Mouse (Mus musculus) heart, postnatal 0 days (tissue): Measurements from ENCODE around the gene Panx3.

Experiments
- CTCF ChIP-seq: IDR thresholded peaks from 2 replicates; pipeline ENCODE4 v1.5.1; 2016; ENCODE audit warnings: antibody characterized with exemption, control low read depth, low read depth
- EP300 ChIP-seq: IDR thresholded peaks from 2 replicates; pipeline ENCODE4 v1.6.1; 2016; ENCODE audit warnings: antibody characterized with exemption, low read depth

DNA sequence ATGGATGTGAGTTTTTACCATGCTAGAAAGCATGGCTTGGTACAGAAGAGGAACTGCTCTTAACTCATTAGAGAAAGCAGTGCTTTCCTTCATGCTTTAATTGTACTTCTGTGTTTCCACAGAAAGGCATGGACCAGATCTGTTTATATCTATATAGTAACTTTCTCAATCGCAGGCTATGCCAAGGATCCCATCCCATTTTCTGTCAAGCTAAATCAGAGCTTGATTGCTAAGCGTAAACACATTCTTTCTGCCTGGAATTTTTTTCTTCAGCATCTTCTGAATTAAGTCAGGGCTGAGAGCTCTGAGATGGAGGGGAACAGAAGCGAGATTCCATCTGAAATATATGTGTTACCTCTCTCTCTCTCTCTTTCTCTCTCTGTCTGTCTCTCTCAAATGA lies 45.1 kb downstream of the Panx3 start:
- TF ChIP-seq EP300: no peak
- no peak for TF ChIP-seq CTCF
